Mouse (Mus musculus): ENCODE measurements around the gene Gramd1b.

DNA sequence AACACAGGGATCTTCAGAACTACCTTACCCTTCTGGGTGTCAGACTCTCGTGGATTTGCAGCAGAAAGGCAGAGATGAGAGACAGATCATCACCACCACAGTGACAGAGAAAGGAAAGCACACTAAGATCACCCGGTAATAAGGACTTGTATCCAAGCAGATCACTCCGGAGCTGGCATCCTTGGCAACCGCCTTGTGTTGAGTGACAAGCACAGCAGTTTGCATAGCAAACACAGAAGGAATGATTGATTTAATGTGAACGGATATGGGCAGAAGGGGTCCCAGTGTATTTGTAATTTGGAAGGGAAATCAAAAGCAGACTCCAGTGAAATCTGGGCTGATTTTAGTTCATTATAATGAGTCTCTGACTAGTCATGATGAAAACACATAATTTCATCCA, 97.9 kb downstream of the Gramd1b start:
- TF ChIP-seq GATA1 (IDR thresholded peaks at IDR 0.05; ENCODE audit: low read length) (no peak), TAL1 (IDR thresholded peaks at IDR 0.05; ENCODE audit: low read length) (no peak)

All from erythroblast, embryonic 14.5 days (primary cell).